8 mouse cellular contexts compared by ENCODE assay signal in genomic region chr13:73467034-73467420, GRCm38 (mm10). TPM values are rescaled to one million over a fixed set of nuclear protein-coding genes. Genes with fewer than 3 reads are reported as not detected.
DNase-seq lines count a peak whose midpoint lies in the region; ATAC-seq and TF ChIP-seq lines count a peak whose summit lies in the region.

Lpcat1 (plus strand) TSS chr13:73467197.

- intact Hi-C loops in heart, adult 2 months (cut with DNase I): loop anchor here (5.0 kb wide), 1 partner anchor 40 kb away; no protein-coding TSS in a partner anchor

- peak within 1 kb of the TSS; percentile 93 for H3K9ac ChIP-seq in embryonic facial prominence, embryonic 14.5 days (ENCODE audit: low read depth, low read length)
- H3K9ac ChIP-seq in heart, adult 2 months (ENCODE audit: low read depth, low read length): peak within 1 kb of the TSS; percentile 68
- peak within 1 kb of the TSS; percentile 90 for H3K9ac ChIP-seq in limb, embryonic 12.5 days (replicated peaks)
- peak within 1 kb of the TSS; percentile 94 for H3K9ac ChIP-seq in midbrain, embryonic 14.5 days (replicated peaks; ENCODE audit: low read length)

- no peaks in the 10 kb centered on the region for H3K9me3 ChIP-seq in embryonic facial prominence, embryonic 14.5 days (ENCODE audit: control insufficient read depth, low read length)
- no peaks in the 10 kb centered on the region for H3K9me3 ChIP-seq in limb, embryonic 12.5 days
- H3K9me3 ChIP-seq in midbrain, embryonic 14.5 days (ENCODE audit: control insufficient read depth, low read length): no peaks in the 10 kb centered on the region

- peaks cover 6% of the 10 kb centered on the region for H3K4me1 ChIP-seq in bone marrow, adult 2 months (ENCODE audit: control insufficient read depth, insufficient read depth, low read length)
- H3K4me1 ChIP-seq in embryonic facial prominence, embryonic 14.5 days (ENCODE audit: control insufficient read depth, insufficient read depth, low read length): peaks cover 13% of the 10 kb centered on the region
- peaks cover 6% of the 10 kb centered on the region for H3K4me1 ChIP-seq in heart, adult 2 months (ENCODE audit: control insufficient read depth, insufficient read depth, low read length)
- H3K4me1 ChIP-seq in kidney, adult 2 months (ENCODE audit: control insufficient read depth, insufficient read depth, low read length): no peaks in the 10 kb centered on the region
- peaks cover 25% of the 10 kb centered on the region for H3K4me1 ChIP-seq in limb, embryonic 12.5 days (replicated peaks)
- H3K4me1 ChIP-seq in midbrain, embryonic 14.5 days (ENCODE audit: control insufficient read depth, insufficient read depth, low read length): peaks cover 21% of the 10 kb centered on the region

- H3K36me3 ChIP-seq in embryonic facial prominence, embryonic 14.5 days (ENCODE audit: control insufficient read depth, insufficient read depth, low read length): no peaks in the 10 kb centered on the region
- H3K36me3 ChIP-seq in heart, adult 2 months (ENCODE audit: control insufficient read depth, insufficient read depth, low read length): no peaks in the 10 kb centered on the region
- H3K36me3 ChIP-seq in kidney, adult 2 months (ENCODE audit: control insufficient read depth, insufficient read depth, low read length): no peaks in the 10 kb centered on the region
- peaks cover 15% of the 10 kb centered on the region; the same call in 1 of the 2 replicates for H3K36me3 ChIP-seq in limb, embryonic 12.5 days
- no peaks in the 10 kb centered on the region for H3K36me3 ChIP-seq in midbrain, embryonic 14.5 days (ENCODE audit: control insufficient read depth, insufficient read depth, low read length)

- TF ChIP-seq POLR2A in bone marrow, adult 2 months (IDR thresholded peaks at IDR 0.05; ENCODE audit: borderline replicate concordance, control insufficient read depth, low read depth, low read length): peak; percentile 93
- TF ChIP-seq POLR2A in heart, adult 2 months (IDR thresholded peaks at IDR 0.05; ENCODE audit: insufficient read depth, low read depth, low read length): peak; percentile 73
- TF ChIP-seq POLR2A in kidney, adult 2 months (IDR thresholded peaks at IDR 0.05; ENCODE audit: low read depth, low read length): no peak

- TF ChIP-seq EP300 in heart, adult 2 months (IDR thresholded peaks at IDR 0.05; ENCODE audit: insufficient read depth, low read depth, low read length): no peak

- H3K4me2 ChIP-seq in embryonic facial prominence, embryonic 14.5 days (ENCODE audit: low read depth, low read length): peak within 1 kb of the TSS; percentile 91
- H3K4me2 ChIP-seq in limb, embryonic 12.5 days: peak within 1 kb of the TSS; percentile 86
- H3K4me2 ChIP-seq in midbrain, embryonic 14.5 days (ENCODE audit: low read length): peak within 1 kb of the TSS; percentile 89

- no peaks in the 10 kb centered on the region for H3K27me3 ChIP-seq in embryonic facial prominence, embryonic 14.5 days (replicated peaks; ENCODE audit: control insufficient read depth, insufficient read depth, low read length)
- no peaks in the 10 kb centered on the region for H3K27me3 ChIP-seq in heart, adult 2 months (ENCODE audit: control insufficient read depth, insufficient read depth, low read length)
- no peaks in the 10 kb centered on the region for H3K27me3 ChIP-seq in kidney, adult 2 months (replicated peaks; ENCODE audit: control insufficient read depth, insufficient read depth, low read length)
- no peaks in the 10 kb centered on the region for H3K27me3 ChIP-seq in limb, embryonic 12.5 days
- no peaks in the 10 kb centered on the region for H3K27me3 ChIP-seq in midbrain, embryonic 14.5 days (ENCODE audit: control insufficient read depth, insufficient read depth, low read length)

- TF ChIP-seq CTCF in bone marrow, adult 2 months (IDR thresholded peaks at IDR 0.05; ENCODE audit: control insufficient read depth, insufficient read depth, low read length): no peak
- no peak for TF ChIP-seq CTCF in heart, adult 2 months (IDR thresholded peaks at IDR 0.05)
- TF ChIP-seq CTCF in kidney, adult 2 months (conservative IDR thresholded peaks at IDR 0.05; ENCODE audit: insufficient read depth, insufficient read length, low read depth, low read length): no peak

- peak within 1 kb of the TSS; percentile 94 for H3K27ac ChIP-seq in bone marrow, adult 2 months (ENCODE audit: control insufficient read depth, insufficient read depth, low read depth, low read length, poor library complexity)
- H3K27ac ChIP-seq in embryonic facial prominence, embryonic 14.5 days (replicated peaks; ENCODE audit: low read depth, low read length): peak within 1 kb of the TSS; percentile 98
- H3K27ac ChIP-seq in heart, adult 2 months: peak within 1 kb of the TSS; percentile 66
- no peak within 1 kb of the TSS; the same call in none of the 2 replicates for H3K27ac ChIP-seq in kidney, adult 2 months (ENCODE audit: insufficient read depth, low read depth, low read length)
- H3K27ac ChIP-seq in limb, embryonic 12.5 days: peak within 1 kb of the TSS; percentile 99
- H3K27ac ChIP-seq in midbrain, embryonic 14.5 days (replicated peaks; ENCODE audit: low read depth, low read length): peak within 1 kb of the TSS; percentile 95

- under 1% methylated on average over 35 of the region's 35 CpGs for WGBS in bone marrow, adult 2 months
- 1% methylated on average over 29 of the region's 35 CpGs for WGBS in embryonic facial prominence, embryonic 14.5 days
- 1% methylated on average over 32 of the region's 35 CpGs for WGBS in heart, adult 2 months
- under 1% methylated on average over 35 of the region's 35 CpGs for WGBS in kidney, adult 2 months
- 2% methylated on average over 32 of the region's 35 CpGs for WGBS in limb, embryonic 12.5 days
- WGBS in midbrain, embryonic 14.5 days: under 1% methylated on average over 34 of the region's 35 CpGs

- peak; percentile 88 for DNase-seq in 416B (ENCODE audit: low read depth)
- peak; percentile 95 for DNase-seq in embryonic facial prominence, embryonic 14.5 days (ENCODE audit: low spot score)
- DNase-seq in heart, adult 2 months: peak; percentile 92
- peak; percentile 89 for DNase-seq in kidney, adult 2 months
- DNase-seq in midbrain, embryonic 14.5 days: peak; percentile 98
- DNase-seq in spleen, adult 12 weeks (ENCODE audit: low spot score): peak; percentile 85

- H3K79me2 ChIP-seq in heart, adult 2 months (replicated peaks; ENCODE audit: control insufficient read depth, insufficient read depth, low read length): no peaks in the 10 kb centered on the region

- H3K4me3 ChIP-seq in bone marrow, adult 2 months (replicated peaks; ENCODE audit: control insufficient read depth, low read depth, low read length): peak within 1 kb of the TSS; percentile 94
- peak within 1 kb of the TSS; percentile 94 for H3K4me3 ChIP-seq in embryonic facial prominence, embryonic 14.5 days (ENCODE audit: low read depth, low read length)
- peak within 1 kb of the TSS; percentile 90 for H3K4me3 ChIP-seq in heart, adult 2 months
- peak within 1 kb of the TSS; percentile 69 for H3K4me3 ChIP-seq in kidney, adult 2 months (ENCODE audit: insufficient read depth, low read depth, low read length)
- H3K4me3 ChIP-seq in limb, embryonic 12.5 days (replicated peaks): peak within 1 kb of the TSS; percentile 89
- peak within 1 kb of the TSS; percentile 91 for H3K4me3 ChIP-seq in midbrain, embryonic 14.5 days (replicated peaks; ENCODE audit: low read depth, low read length)

- ATAC-seq in embryonic facial prominence, embryonic 14.5 days (ENCODE audit: low read depth): peak; percentile 97
- ATAC-seq in limb, embryonic 12.5 days (ENCODE audit: insufficient number of reproducible peaks, insufficient read depth, low FRiP score, low TSS enrichment, low read depth): peak; percentile 92
- ATAC-seq in midbrain, embryonic 14.5 days (ENCODE audit: low FRiP score, low TSS enrichment): peak; percentile 97

RNA-seq across cellular contexts. Expression of gene Lpcat1, which starts in this region (rescaled TPM):
- 92.1 and 108 TPM in 2 replicates for polyA plus RNA-seq in bone marrow, adult 2 months (2011; ENCODE audit: insufficient read depth, insufficient read length, low replicate concordance, missing spikeins)
- 39.4 and 43.6 TPM in 2 replicates for polyA plus RNA-seq in embryonic facial prominence, embryonic 14.5 days (2014; fragmentation: Nextera tagmentation; extraction: Ambion mirVana)
- 10 to 100 TPM in 1 of 2 experiments, 1 to 10 TPM in 1; 7.5 to 13.1 TPM for total RNA-seq in heart, adult 2 months (2021)
- 11.1 and 17.1 TPM in 2 replicates for polyA plus RNA-seq in heart, adult 2 months (2012; rRNA removed)
- polyA plus RNA-seq in kidney, adult 2 months (2012; rRNA removed): 14.2 and 16.0 TPM in 2 replicates
- 61.2 and 61.7 TPM in 2 replicates for polyA plus RNA-seq in limb, embryonic 12.5 days (2016; fragmentation: Nextera tagmentation; extraction: Ambion mirVana)
- polyA plus RNA-seq in midbrain, embryonic 14.5 days (2014; fragmentation: Nextera tagmentation; extraction: Ambion mirVana): 74.4 and 76.9 TPM in 2 replicates
